Comparison of ENCODE assay signal across 16 mouse cellular contexts in the genomic region with DNA sequence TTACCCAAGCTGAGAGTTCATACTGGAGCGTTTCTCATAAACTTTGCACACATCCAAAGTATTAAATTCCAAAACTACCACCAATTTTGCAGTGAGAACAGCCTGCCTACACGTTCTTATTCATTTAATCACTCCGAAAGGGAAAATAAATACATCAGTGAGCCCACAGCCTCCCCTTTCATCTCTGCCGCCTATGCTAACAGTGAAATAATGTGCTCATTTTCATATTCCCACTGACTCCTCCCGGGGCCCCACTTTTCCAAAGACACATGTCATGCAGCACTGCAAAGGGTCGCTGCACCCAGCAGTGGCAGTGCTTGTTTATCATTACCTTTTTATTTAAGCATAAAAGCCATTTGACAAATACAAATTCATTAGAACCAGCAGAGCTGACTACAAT.
"Had no signal": no experiment of that assay in that cellular context is flagged by ENCODE, and none has a peak within 500 bp of the region (broad histone marks: within the 10 kb centered on the region; RNA-seq: fewer than 3 reads in every experiment).

No protein-coding gene starts in this region.

- H3K9ac ChIP-seq: neural tube, embryonic 13.5 days; neural tube, embryonic 15.5 days; stomach, embryonic 15.5 days had no signal

- H3K4me2 ChIP-seq: neural tube, embryonic 13.5 days; neural tube, embryonic 15.5 days; stomach, embryonic 15.5 days had no signal

- H3K27me3 ChIP-seq: neural tube, embryonic 13.5 days; neural tube, embryonic 15.5 days; stomach, embryonic 15.5 days had no signal

- DNase-seq: retina, postnatal 1 day; right cerebral cortex, adult 18-20 months; right cerebral cortex, postnatal 14 days; right cerebral cortex, postnatal 25 days; right cerebral cortex, postnatal 4 days; spleen, adult 18-20 months; thymus, adult 18-20 months; thymus, adult 2 months; thymus, postnatal 14 days; thymus, postnatal 25 days; thymus, postnatal 36 days; thymus, postnatal 4 days had no signal

- H3K36me3 ChIP-seq: neural tube, embryonic 13.5 days; neural tube, embryonic 15.5 days; stomach, embryonic 15.5 days had no signal

- H3K27ac ChIP-seq: neural tube, embryonic 13.5 days; neural tube, embryonic 15.5 days; stomach, embryonic 15.5 days; stomach, postnatal 0 days had no signal

- H3K4me1 ChIP-seq: neural tube, embryonic 13.5 days; stomach, embryonic 15.5 days had no signal

- H3K4me3 ChIP-seq: neural tube, embryonic 13.5 days; neural tube, embryonic 15.5 days; stomach, embryonic 15.5 days had no signal

- H3K9me3 ChIP-seq: neural tube, embryonic 13.5 days; neural tube, embryonic 15.5 days; stomach, embryonic 15.5 days had no signal
